Mouse (Mus musculus) forebrain, embryonic 11.5 days (tissue): ENCODE measurements at regions not wholly inside any gene's neighbourhood (a gene's known extent, or its start where the extent isn't known, plus 50 kb on each side); places are given as distances from the start of the nearest gene placed in this dataset.
A peak's percentile ranks its signal among the peaks of the same experiment; 100 is the strongest.

Experiments
- ATAC-seq: fragments of 200-750 bp; cut with Nextera tagmentation; replicated peaks from 2 replicates; pipeline ENCODE4 v1.8.0; 2017; ENCODE audit warnings: moderate TSS enrichment; ENCODE audit not compliant: low FRiP score
- DNase-seq: peaks from one replicate; pipeline ENCODE4 v3.0.0-alpha.2; 2017; ENCODE audit warnings: low spot score
- H3K27ac ChIP-seq: fragments of 300-500 bp; sonication (generic); 2 replicates; pipeline ENCODE4 v1.5.1; 2014; ENCODE audit warnings: low read depth, low read length
- H3K27me3 ChIP-seq: fragments of 300-500 bp; sonication (generic); 2 replicates; pipeline ENCODE4 v1.6.1; 2014; ENCODE audit warnings: mild to moderate bottlenecking, low read length, mixed read lengths; ENCODE audit not compliant: control insufficient read depth, insufficient read depth
- H3K36me3 ChIP-seq: fragments of 300-500 bp; sonication (generic); 2 replicates; pipeline ENCODE4 v1.6.1; 2014; ENCODE audit warnings: mild to moderate bottlenecking, low read length, moderate library complexity, mixed read lengths; ENCODE audit not compliant: control insufficient read depth, insufficient read depth
- H3K4me1 ChIP-seq: fragments of 300-500 bp; sonication (generic); replicated peaks from 2 replicates; pipeline ENCODE4 v1.6.1; 2014; ENCODE audit warnings: low read length, mixed read lengths; ENCODE audit not compliant: control insufficient read depth, insufficient read depth
- H3K4me2 ChIP-seq: fragments of 300-500 bp; sonication (generic); 2 replicates; pipeline ENCODE4 v1.6.1; 2014; ENCODE audit warnings: low read depth, mild to moderate bottlenecking, low read length, moderate library complexity, mixed read lengths; ENCODE audit not compliant: severe bottlenecking
- H3K4me3 ChIP-seq: fragments of 300-500 bp; sonication (generic); 2 replicates; pipeline ENCODE4 v1.5.1; 2014; ENCODE audit warnings: low read depth, low read length
- H3K9ac ChIP-seq: fragments of 300-500 bp; sonication (generic); 2 replicates; pipeline ENCODE4 v1.6.1; 2014; ENCODE audit warnings: low read length
- H3K9me3 ChIP-seq: fragments of 300-500 bp; sonication (generic); 2 replicates; pipeline ENCODE4 v1.6.1; 2016; ENCODE audit warnings: low read length, mixed read lengths; ENCODE audit not compliant: control insufficient read depth
- WGBS: fragments of 180-500 bp; shearing (Covaris S2); extraction: QIAGEN DNeasy Blood & Tissue Kit; methylation state at CpG from one replicate; pipeline ENCODE4 v1.1.7; 2014; 5-methylcytosine and 5-hydroxymethylcytosine counted together

- no peaks in the 10 kb centered on the region; the same call in 1 of the 2 replicates for H3K4me1 ChIP-seq
- H3K4me3 ChIP-seq = no peak overlapping the region
- H3K36me3 ChIP-seq = no peaks in the 10 kb centered on the region
- 86% methylated on average over 27 of the region's 27 CpGs for WGBS
- H3K4me2 ChIP-seq = no peak overlapping the region
- ATAC-seq = no peak
- H3K27me3 ChIP-seq = no peaks in the 10 kb centered on the region
- H3K27ac ChIP-seq = no peak overlapping the region
- H3K9me3 ChIP-seq = no peaks in the 10 kb centered on the region
- no peak for DNase-seq
- H3K9ac ChIP-seq = no peak overlapping the region
Observed at GRCm38 (mm10) chr16:93461406-93462285, 142.2 kb downstream of the Setd4 start.

GRCm38 (mm10) chr16:93459497-93460240 lies 144.2 kb downstream of the Setd4 start:
- Histone ChIP-seq H3K4me1 (no peaks in the 10 kb centered on the region; the same call in 1 of the 2 replicates), H3K9ac (no peak overlapping the region), H3K4me3 (no peak overlapping the region), H3K9me3 (no peaks in the 10 kb centered on the region), H3K27ac (no peak overlapping the region), H3K4me2 (no peak overlapping the region), H3K27me3 (no peaks in the 10 kb centered on the region), H3K36me3 (no peaks in the 10 kb centered on the region)
- ATAC-seq = no peak
- 66% methylated on average over 12 of the region's 12 CpGs for WGBS
- no peak for DNase-seq

- Histone ChIP-seq H3K9me3 (no peaks in the 10 kb centered on the region), H3K36me3 (no peaks in the 10 kb centered on the region), H3K4me3 (no peak overlapping the region), H3K27ac (no peak overlapping the region), H3K4me1 (no peaks in the 10 kb centered on the region; the same call in 1 of the 2 replicates), H3K27me3 (no peaks in the 10 kb centered on the region), H3K4me2 (no peak overlapping the region), H3K9ac (no peak overlapping the region)
- ATAC-seq (no peak), DNase-seq (no peak)
- WGBS = 50% methylated on average over 25 of the region's 25 CpGs
Observed at GRCm38 (mm10) chr16:93458598-93459496, 145.0 kb downstream of the Setd4 start.

GRCm38 (mm10) chr16:93458011-93458585 lies 145.8 kb downstream of the Setd4 start:
- no peak overlapping the region for H3K4me2 ChIP-seq
- no peaks in the 10 kb centered on the region for H3K27me3 ChIP-seq
- no peaks in the 10 kb centered on the region for H3K4me1 ChIP-seq
- H3K36me3 ChIP-seq = no peaks in the 10 kb centered on the region
- WGBS = 84% methylated on average over 20 of the region's 20 CpGs
- no peak overlapping the region for H3K4me3 ChIP-seq
- no peak overlapping the region for H3K9ac ChIP-seq
- ATAC-seq = no peak
- H3K27ac ChIP-seq = no peak overlapping the region
- DNase-seq = no peak
- no peaks in the 10 kb centered on the region for H3K9me3 ChIP-seq

- no peaks in the 10 kb centered on the region for H3K9me3 ChIP-seq
- no peak overlapping the region for H3K27ac ChIP-seq
- H3K4me1 ChIP-seq = no peaks in the 10 kb centered on the region
- no peak for DNase-seq
- no peak for ATAC-seq
- no peak overlapping the region for H3K9ac ChIP-seq
- no peaks in the 10 kb centered on the region for H3K27me3 ChIP-seq
- H3K4me2 ChIP-seq = no peak overlapping the region
- 81% methylated on average over 17 of the region's 17 CpGs for WGBS
- H3K36me3 ChIP-seq = no peaks in the 10 kb centered on the region
- H3K4me3 ChIP-seq = no peak overlapping the region
Observed at GRCm38 (mm10) chr16:93456706-93457425, 147.0 kb downstream of the Setd4 start.

- H3K36me3 ChIP-seq = no peaks in the 10 kb centered on the region
- no peaks in the 10 kb centered on the region for H3K9me3 ChIP-seq
- H3K4me3 ChIP-seq = no peak overlapping the region
- 37% methylated on average over 8 of the region's 8 CpGs for WGBS
- H3K27ac ChIP-seq = no peak overlapping the region
- H3K9ac ChIP-seq = no peak overlapping the region
- H3K27me3 ChIP-seq = no peaks in the 10 kb centered on the region
- H3K4me1 ChIP-seq = no peaks in the 10 kb centered on the region
- ATAC-seq (no peak), DNase-seq (peak; percentile 90)
- H3K4me2 ChIP-seq = no peak overlapping the region
Observed at GRCm38 (mm10) chr16:93454080-93454997, 149.5 kb downstream of the Setd4 start.

GRCm38 (mm10) chr16:93453056-93453455 lies 150.8 kb downstream of the Setd4 start:
- no peak overlapping the region for H3K27ac ChIP-seq
- no peaks in the 10 kb centered on the region for H3K36me3 ChIP-seq
- WGBS = 87% methylated on average over 9 of the region's 9 CpGs
- DNase-seq (no peak), ATAC-seq (no peak)
- no peaks in the 10 kb centered on the region for H3K27me3 ChIP-seq
- H3K4me3 ChIP-seq = no peak overlapping the region
- H3K9me3 ChIP-seq = no peaks in the 10 kb centered on the region
- H3K4me2 ChIP-seq = no peak overlapping the region
- no peak overlapping the region for H3K9ac ChIP-seq
- no peaks in the 10 kb centered on the region for H3K4me1 ChIP-seq
